Mouse (Mus musculus): ENCODE measurements around the gene Pin4. TPM values are rescaled to one million over a fixed set of nuclear protein-coding genes. Genes with fewer than 3 reads are reported as not detected.

The Pin4 gene
- total RNA-seq, 2 experiments from 2014 or later: 35.5 to 38.2 TPM

DNA sequence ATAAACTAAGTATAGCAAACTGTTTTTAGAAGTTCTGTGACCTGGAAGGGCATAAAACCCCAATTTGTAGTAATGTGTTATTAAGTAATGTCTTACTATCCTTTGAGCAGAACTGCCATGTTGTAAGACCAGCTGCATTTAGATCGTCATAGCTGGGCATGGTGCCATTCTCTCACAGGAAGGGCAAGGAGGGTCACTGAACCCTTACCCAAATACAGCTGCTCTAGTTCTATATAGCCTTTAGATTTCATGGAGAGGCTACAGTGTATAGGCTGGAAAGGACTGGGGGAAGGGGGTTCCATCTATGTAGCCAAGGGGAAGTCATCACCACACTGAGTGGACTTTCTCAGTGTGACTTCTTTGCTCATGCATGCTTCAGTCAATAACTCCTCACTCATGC is 21.9 kb downstream of the Pin4 start:
- no peak for DNase-seq (ENCODE audit: low spot score)

- DNase-seq (ENCODE audit: low spot score): peak; percentile 91
These were observed 37.6 kb downstream of the Pin4 start, which contains the start of gene Ercc6l for GRCm38 (mm10) chrX:102156618-102157422. Gene Ercc6l (minus strand): TSS chrX:102157091.

GRCm38 (mm10) chrX:102157423-102157791 is 38.2 kb downstream of the Pin4 start:
- no peak for DNase-seq (ENCODE audit: low spot score)

GRCm38 (mm10) chrX:102159778-102160177 is 40.5 kb downstream of the Pin4 start:
- peak; percentile 30 for DNase-seq (ENCODE audit: low spot score)

DNA sequence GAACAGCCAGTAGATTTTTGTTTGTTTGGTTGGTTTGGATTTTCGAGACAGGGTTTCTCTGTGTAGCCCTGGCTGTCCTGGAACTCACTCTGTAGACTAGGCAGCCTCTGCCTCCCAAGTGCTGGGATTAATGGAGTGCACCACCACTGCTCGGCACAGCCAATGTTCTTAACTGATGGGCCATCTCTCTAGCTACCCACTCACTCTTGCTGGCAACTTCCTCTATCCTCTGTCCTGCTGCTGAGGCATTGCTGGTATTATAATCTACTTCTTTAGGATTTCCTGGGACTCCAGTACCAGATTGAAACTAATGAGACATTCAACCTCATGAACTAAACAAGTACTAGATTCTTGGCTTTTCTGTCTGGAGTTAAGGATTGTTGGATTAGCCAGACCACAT is 41.3 kb downstream of the Pin4 start:
- DNase-seq (ENCODE audit: low spot score): no peak

GRCm38 (mm10) chrX:102163096-102163495 is 43.8 kb downstream of the Pin4 start:
- DNase-seq (ENCODE audit: low spot score): no peak

DNA sequence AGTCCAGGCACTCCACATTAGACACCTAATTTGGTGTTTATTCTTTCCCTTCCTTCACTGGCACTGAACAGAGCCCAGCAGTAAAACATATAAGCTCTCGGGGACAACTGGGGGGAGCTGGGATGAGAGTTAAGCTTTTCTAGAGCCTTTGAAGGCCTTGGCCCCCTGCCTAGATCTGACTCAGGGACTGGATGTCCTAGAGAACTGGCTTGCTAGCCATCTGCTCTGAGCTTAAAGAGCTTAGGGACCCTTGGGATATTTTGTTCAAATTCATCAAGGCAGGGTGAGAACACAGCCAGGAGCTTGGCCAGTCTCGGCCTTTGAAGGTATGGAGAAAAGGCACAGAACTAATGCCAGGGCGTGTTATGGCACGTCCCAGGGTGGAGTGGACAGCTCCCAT is 44.3 kb downstream of the Pin4 start:
- DNase-seq (ENCODE audit: low spot score): peak; percentile 43

GRCm38 (mm10) chrX:102166521-102166920 is 47.3 kb downstream of the Pin4 start:
- peak; percentile 6 for DNase-seq (ENCODE audit: low spot score)

DNA sequence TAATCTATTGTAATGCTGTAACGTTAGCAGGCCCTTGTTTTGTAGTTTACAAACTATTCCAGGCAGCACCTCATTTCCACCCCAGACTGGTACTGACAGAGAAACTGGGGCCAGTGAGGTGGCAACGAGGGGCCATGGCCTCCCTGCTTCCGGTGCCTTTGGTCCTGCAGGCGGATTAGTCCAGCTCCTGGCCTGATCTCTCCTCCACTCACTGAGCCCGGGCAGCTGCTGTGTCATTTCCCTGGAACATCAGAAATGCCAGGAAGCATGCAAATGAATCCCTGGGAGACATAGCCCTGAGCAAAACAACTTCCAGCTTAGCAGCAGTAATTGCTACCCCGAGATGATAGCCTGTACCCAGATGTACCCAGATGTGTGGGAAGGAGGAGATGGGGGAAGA is 47.7 kb downstream of the Pin4 start:
- DNase-seq (ENCODE audit: low spot score): no peak

DNA sequence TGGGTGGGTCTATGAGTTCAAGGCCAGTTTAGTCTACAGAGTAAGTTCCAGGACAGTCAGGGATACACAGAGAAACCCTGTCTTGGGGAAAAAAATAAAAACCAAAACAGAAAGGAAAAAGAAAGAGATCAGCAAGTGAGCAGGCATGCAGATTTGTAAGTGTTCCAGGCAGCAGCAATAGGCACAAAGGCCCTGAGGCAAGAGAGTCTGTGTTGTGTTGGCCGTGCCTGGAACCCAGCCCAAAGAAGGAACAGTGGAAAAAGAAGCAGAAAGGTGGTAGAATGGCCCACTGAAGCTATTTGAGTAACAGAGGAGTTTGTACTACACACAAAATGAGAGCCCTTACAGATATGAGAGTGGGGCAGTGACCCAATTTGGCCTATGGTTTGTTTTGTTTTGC is 50.5 kb downstream of the Pin4 start:
- no peak for DNase-seq (ENCODE audit: low spot score)

DNA sequence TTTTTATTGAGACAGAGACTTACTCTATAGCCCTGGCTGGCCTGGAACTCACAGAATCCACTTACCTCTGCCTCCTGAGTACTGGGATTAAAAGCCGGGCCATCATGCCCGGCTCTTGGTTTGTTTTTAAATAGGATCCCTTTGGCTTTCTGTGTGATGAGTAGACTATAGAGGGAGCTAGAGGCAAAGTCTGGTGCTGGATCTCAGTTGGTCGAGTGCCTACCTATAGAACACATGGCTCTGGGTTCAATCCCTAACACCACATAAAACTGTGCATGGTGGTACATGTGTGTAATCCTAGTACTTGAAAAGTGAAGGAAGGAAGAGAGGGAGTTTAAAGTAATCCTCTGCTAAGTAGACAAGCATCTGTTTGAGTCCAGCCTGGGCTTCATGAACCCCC is 50.9 kb downstream of the Pin4 start:
- DNase-seq (ENCODE audit: low spot score): no peak

DNA sequence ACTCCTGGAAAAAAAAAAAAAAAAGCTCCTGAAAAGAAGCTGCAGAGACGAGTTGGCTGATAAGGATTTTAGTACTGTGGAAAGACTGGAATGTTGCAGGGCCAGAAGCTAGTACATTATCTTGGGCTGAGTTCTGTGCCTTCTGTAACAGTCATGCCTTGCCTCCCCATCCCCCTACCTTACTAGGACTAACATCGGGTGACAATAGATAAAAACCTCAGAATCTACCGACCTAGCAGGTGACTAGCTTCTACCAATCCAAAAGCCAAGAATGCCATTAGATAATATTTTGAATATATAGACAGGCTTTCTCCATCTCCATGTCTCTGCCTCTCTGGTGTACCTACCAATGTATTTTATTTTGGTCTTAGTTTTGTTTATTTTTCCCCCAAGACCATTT is 51.7 kb downstream of the Pin4 start:
- no peak for DNase-seq (ENCODE audit: low spot score)

DNA sequence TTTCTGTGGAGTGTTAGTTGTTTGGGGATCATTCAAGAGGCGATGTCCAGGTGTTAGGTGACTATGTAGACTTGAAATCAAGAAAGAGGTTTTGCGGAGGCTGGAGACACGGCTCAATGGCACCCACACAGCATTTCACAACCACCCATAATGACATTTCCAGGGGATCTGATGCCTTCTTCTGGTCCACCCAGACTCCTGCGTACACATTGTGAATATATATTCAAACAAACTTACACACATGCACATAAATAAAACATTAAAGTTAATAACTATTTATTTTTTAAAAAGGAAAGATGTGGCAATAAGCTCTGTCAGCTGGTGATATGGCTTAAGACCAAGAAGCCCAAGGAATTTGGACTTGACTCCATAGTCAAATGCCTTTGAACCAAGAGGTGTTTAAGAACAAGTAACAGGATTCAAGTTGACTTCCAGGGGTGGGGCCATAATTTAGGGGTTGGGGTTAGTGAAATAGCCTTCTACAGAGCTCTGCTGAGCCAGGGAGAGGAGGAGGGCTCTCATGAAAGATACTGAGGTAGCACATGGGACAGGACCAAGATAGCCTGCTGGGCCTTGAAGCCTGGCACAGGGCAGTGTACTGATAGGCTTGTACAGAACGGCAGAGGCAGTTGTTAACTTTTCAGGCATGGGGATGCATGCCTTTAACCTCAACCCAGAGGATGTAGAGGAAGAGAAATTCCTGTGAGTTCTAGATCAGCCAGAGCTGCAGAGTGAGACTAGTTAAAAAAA is 56.5 kb downstream of the Pin4 start:
- DNase-seq (ENCODE audit: low spot score): no peak

Other genes starting within 250 kb of the Pin4 start
- under 1 TPM; 0.50 to 0.55 TPM for gene Rtl5, start 48.1 kb upstream of the Pin4 start, total RNA-seq (2021)
- gene Ercc6l, start 37.6 kb downstream of the Pin4 start, total RNA-seq (2021): under 1 TPM; 0.09 to 0.11 TPM
- 100 to 1,000 TPM; 453 to 571 TPM for gene Rps4x, start 69.9 kb downstream of the Pin4 start, total RNA-seq (2021)
- under 1 TPM; 0.71 to 0.76 TPM for gene Cited1, start 132.7 kb downstream of the Pin4 start, total RNA-seq (2021)